Mouse (Mus musculus) heart, embryonic 11.5 days (tissue): ENCODE results near the gene Wsb2. TPM values are rescaled to one million over a fixed set of nuclear protein-coding genes. Genes with fewer than 3 reads are reported as not detected.
"Not testable (repeated sequence)": the region's sequence is repeated elsewhere in the genome, so short reads cannot be mapped to it uniquely, and the experiment has no call there.

Experiments
- ATAC-seq: fragments of 200-750 bp; cut with Nextera tagmentation; replicated peaks from 2 replicates; pipeline ENCODE4 v1.8.0; 2017; ENCODE audit warnings: moderate library complexity; ENCODE audit not compliant: insufficient number of reproducible peaks, low FRiP score, low TSS enrichment
- H3K27ac ChIP-seq: fragments of 300-500 bp; sonication (generic); 2 replicates; pipeline ENCODE4 v1.5.1; 2014; ENCODE audit warnings: mild to moderate bottlenecking, low read depth, low read length
- H3K27me3 ChIP-seq: fragments of 300-500 bp; sonication (generic); 2 replicates; pipeline ENCODE4 v1.6.1; 2014; ENCODE audit warnings: mild to moderate bottlenecking, low read length, mixed read lengths; ENCODE audit not compliant: control insufficient read depth, insufficient read depth
- H3K36me3 ChIP-seq: fragments of 300-500 bp; sonication (generic); 2 replicates; pipeline ENCODE4 v1.6.1; 2014; ENCODE audit warnings: mild to moderate bottlenecking, low read length, moderate library complexity, mixed read lengths; ENCODE audit not compliant: control insufficient read depth, insufficient read depth
- H3K4me1 ChIP-seq: fragments of 300-500 bp; sonication (generic); 2 replicates; pipeline ENCODE4 v1.6.1; 2014; ENCODE audit warnings: low read length; ENCODE audit not compliant: control insufficient read depth, insufficient read depth
- H3K4me2 ChIP-seq: fragments of 300-500 bp; sonication (generic); 2 replicates; pipeline ENCODE4 v1.6.1; 2014; ENCODE audit warnings: mild to moderate bottlenecking, moderate library complexity
- H3K4me3 ChIP-seq: fragments of 300-500 bp; sonication (generic); 2 replicates; pipeline ENCODE4 v1.5.1; 2014; ENCODE audit warnings: low read depth, low read length
- H3K9ac ChIP-seq: fragments of 300-500 bp; sonication (generic); 2 replicates; pipeline ENCODE4 v1.6.1; 2014; ENCODE audit warnings: mild to moderate bottlenecking, low read depth, low read length, moderate library complexity
- H3K9me3 ChIP-seq: fragments of 300-500 bp; sonication (generic); replicated peaks from 2 replicates; pipeline ENCODE4 v1.6.1; 2016; ENCODE audit warnings: low read length; ENCODE audit not compliant: control insufficient read depth
- WGBS: fragments of 180-500 bp; shearing (Covaris S2); extraction: QIAGEN DNeasy Blood & Tissue Kit; methylation state at CpG from one replicate; pipeline ENCODE4 v1.1.7; 2014; ENCODE audit not compliant: insufficient replicate concordance; 5-methylcytosine and 5-hydroxymethylcytosine counted together
- polyA plus RNA-seq: library from polyadenylated mRNA; unstranded; fragments of >200 nt; fragmentation: Nextera tagmentation; extraction: Ambion mirVana; gene quantifications from 2 replicates; pipeline ENCODE4 v1.2.1, GENCODE M21; 2014

The Wsb2 gene
- polyA plus RNA-seq, 1 experiment from 2014 or later: 77.0 TPM

- Histone ChIP-seq H3K36me3 (peaks cover 2% of the 10 kb centered on the region; the same call in 1 of the 2 replicates), H3K27ac (peak within 1 kb of the TSS; percentile 58), H3K4me3 (peak within 1 kb of the TSS; percentile 75), H3K27me3 (no peaks in the 10 kb centered on the region), H3K9me3 (no peaks in the 10 kb centered on the region), H3K9ac (peak within 1 kb of the TSS; percentile 87), H3K4me2 (peak within 1 kb of the TSS; percentile 73), H3K4me1 (peaks cover 4% of the 10 kb centered on the region; the same call in 1 of the 2 replicates)
- 1% methylated on average over 39 of the region's 44 CpGs for WGBS
- ATAC-seq: peak; percentile 95
Measured at GRCm38 (mm10) chr5:117388877-117389276, 31.8 kb downstream of the Wsb2 start, which contains the start of gene Rfc5. TSS of gene Rfc5 (minus strand) at chr5:117389047.

GRCm38 (mm10) chr5:117390895-117391294, 33.8 kb downstream of the Wsb2 start:
- no peak for ATAC-seq
- H3K36me3 ChIP-seq: no peaks in the 10 kb centered on the region
- H3K9ac ChIP-seq: no peak overlapping the region
- H3K4me3 ChIP-seq: no peak overlapping the region
- WGBS: 100% methylated on average over 1 of the region's 1 CpGs
- H3K27ac ChIP-seq: no peak overlapping the region
- H3K4me2 ChIP-seq: no peak overlapping the region
- peaks cover 4% of the 10 kb centered on the region; the same call in 1 of the 2 replicates for H3K4me1 ChIP-seq
- no peaks in the 10 kb centered on the region for H3K27me3 ChIP-seq
- no peaks in the 10 kb centered on the region for H3K9me3 ChIP-seq

GRCm38 (mm10) chr5:117395834-117396233, 38.7 kb downstream of the Wsb2 start:
- H3K27ac ChIP-seq: no peak overlapping the region
- WGBS: 86% methylated on average over 5 of the region's 5 CpGs
- H3K36me3 ChIP-seq: no peaks in the 10 kb centered on the region
- no peak for ATAC-seq
- H3K4me3 ChIP-seq: no peak overlapping the region
- H3K9ac ChIP-seq: no peak overlapping the region
- no peaks in the 10 kb centered on the region for H3K9me3 ChIP-seq
- no peaks in the 10 kb centered on the region for H3K4me1 ChIP-seq
- no peak overlapping the region for H3K4me2 ChIP-seq
- no peaks in the 10 kb centered on the region for H3K27me3 ChIP-seq

- H3K27me3 ChIP-seq: no peaks in the 10 kb centered on the region
- no peaks in the 10 kb centered on the region for H3K9me3 ChIP-seq
- ATAC-seq: no peak
- WGBS: 77% methylated on average over 6 of the region's 6 CpGs
- no peak overlapping the region for H3K9ac ChIP-seq
- H3K27ac ChIP-seq: no peak overlapping the region
- no peak overlapping the region for H3K4me2 ChIP-seq
- no peaks in the 10 kb centered on the region for H3K36me3 ChIP-seq
- H3K4me1 ChIP-seq: no peaks in the 10 kb centered on the region
- H3K4me3 ChIP-seq: no peak overlapping the region
Measured at GRCm38 (mm10) chr5:117396596-117397014, 39.5 kb downstream of the Wsb2 start.

- H3K4me3 ChIP-seq: no peak overlapping the region
- H3K4me2 ChIP-seq: no peak overlapping the region
- WGBS: 72% methylated on average over 6 of the region's 6 CpGs
- ATAC-seq: no peak
- H3K4me1 ChIP-seq: no peaks in the 10 kb centered on the region
- H3K27me3 ChIP-seq: no peaks in the 10 kb centered on the region
- H3K36me3 ChIP-seq: no peaks in the 10 kb centered on the region
- H3K9me3 ChIP-seq: no peaks in the 10 kb centered on the region
- H3K9ac ChIP-seq: no peak overlapping the region
- no peak overlapping the region for H3K27ac ChIP-seq
Measured at GRCm38 (mm10) chr5:117397371-117397770, 40.3 kb downstream of the Wsb2 start.

GRCm38 (mm10) chr5:117398007-117398550, 41.0 kb downstream of the Wsb2 start:
- Histone ChIP-seq H3K9me3 (no peaks in the 10 kb centered on the region), H3K9ac (no peak overlapping the region), H3K4me2 (no peak overlapping the region), H3K4me3 (no peak overlapping the region), H3K27ac (no peak overlapping the region), H3K36me3 (no peaks in the 10 kb centered on the region), H3K4me1 (no peaks in the 10 kb centered on the region), H3K27me3 (no peaks in the 10 kb centered on the region)
- WGBS: 53% methylated on average over 4 of the region's 5 CpGs
- no peak for ATAC-seq

- 76% methylated on average over 9 of the region's 9 CpGs for WGBS
- Histone ChIP-seq H3K4me3 (no peak overlapping the region), H3K4me1 (no peaks in the 10 kb centered on the region), H3K27ac (no peak overlapping the region), H3K9me3 (no peaks in the 10 kb centered on the region), H3K9ac (no peak overlapping the region), H3K27me3 (no peaks in the 10 kb centered on the region), H3K4me2 (no peak overlapping the region), H3K36me3 (no peaks in the 10 kb centered on the region)
- no peak for ATAC-seq
Measured at GRCm38 (mm10) chr5:117399281-117399680, 42.2 kb downstream of the Wsb2 start.

- no peaks in the 10 kb centered on the region for H3K36me3 ChIP-seq
- no peak overlapping the region for H3K27ac ChIP-seq
- ATAC-seq: no peak
- WGBS: 85% methylated on average over 8 of the region's 8 CpGs
- H3K9ac ChIP-seq: no peak overlapping the region
- no peaks in the 10 kb centered on the region for H3K9me3 ChIP-seq
- H3K4me2 ChIP-seq: no peak overlapping the region
- H3K27me3 ChIP-seq: no peaks in the 10 kb centered on the region
- H3K4me3 ChIP-seq: no peak overlapping the region
- no peaks in the 10 kb centered on the region for H3K4me1 ChIP-seq
Measured at GRCm38 (mm10) chr5:117403609-117404008, 46.5 kb downstream of the Wsb2 start.

GRCm38 (mm10) chr5:117404671-117405070, 47.6 kb downstream of the Wsb2 start:
- not testable (repeated sequence) for ATAC-seq
- WGBS: 75% methylated on average over 2 of the region's 2 CpGs

More at GRCm38 (mm10) chr5:117404671-117405070, 47.6 kb downstream of the Wsb2 start:
- H3K9me3 ChIP-seq, H3K27me3 ChIP-seq, H3K36me3 ChIP-seq, H3K4me1 ChIP-seq, H3K9ac ChIP-seq, H3K4me3 ChIP-seq, H3K27ac ChIP-seq, H3K4me2 ChIP-seq: not testable (repeated sequence)
